Mouse (Mus musculus): Measurements from ENCODE around the gene Limd1.
A peak's percentile ranks its signal among the peaks of the same experiment; 100 is the strongest.

Gene Limd1

GRCm38 (mm10) chr9:123518969-123519894 lies 40.7 kb downstream of the Limd1 start:
- no peak for DNase-seq

- no peak for DNase-seq
Measured at GRCm38 (mm10) chr9:123520735-123521134, 42.2 kb downstream of the Limd1 start.

GRCm38 (mm10) chr9:123523676-123524075 lies 45.2 kb downstream of the Limd1 start:
- peak; percentile 56 to 71 for DNase-seq

GRCm38 (mm10) chr9:123525095-123525494 lies 46.6 kb downstream of the Limd1 start:
- peak; percentile 82 to 85 for DNase-seq

- no peak for DNase-seq
Measured at GRCm38 (mm10) chr9:123526502-123526901, 48.0 kb downstream of the Limd1 start.

- DNase-seq: peak; percentile 26 to 52
Measured at GRCm38 (mm10) chr9:123528087-123528925, 49.8 kb downstream of the Limd1 start.

- DNase-seq: peak; percentile 61 to 68
Measured at GRCm38 (mm10) chr9:123528926-123529295, 50.4 kb downstream of the Limd1 start.

- DNase-seq: peak; percentile 99 to 100
Measured at GRCm38 (mm10) chr9:123529392-123530157, 51.1 kb downstream of the Limd1 start, which contains the start of gene Sacm1l. Gene Sacm1l, plus strand, starts transcription at chr9:123529759.

- no peak for DNase-seq
Measured at GRCm38 (mm10) chr9:123530158-123530475, 51.6 kb downstream of the Limd1 start.

- DNase-seq: no peak
Measured at GRCm38 (mm10) chr9:123530566-123531130, 52.1 kb downstream of the Limd1 start.

- no peak for DNase-seq
Measured at GRCm38 (mm10) chr9:123531234-123531633, 52.7 kb downstream of the Limd1 start.

GRCm38 (mm10) chr9:123536613-123537012 lies 58.1 kb downstream of the Limd1 start:
- no peak for DNase-seq

GRCm38 (mm10) chr9:123538189-123538588 lies 59.7 kb downstream of the Limd1 start:
- DNase-seq: no peak

GRCm38 (mm10) chr9:123539093-123539492 lies 60.6 kb downstream of the Limd1 start:
- DNase-seq: no peak

- no peak for DNase-seq
Measured at GRCm38 (mm10) chr9:123539823-123540222, 61.3 kb downstream of the Limd1 start.

GRCm38 (mm10) chr9:123554599-123554998 lies 76.1 kb downstream of the Limd1 start:
- DNase-seq: peak in 1 of 2 experiments; percentile 6

Measured in cerebellum, postnatal 10 days (tissue).